Mouse (Mus musculus): ENCODE results near the gene Map4k2.
A peak's percentile ranks its signal among the peaks of the same experiment; 100 is the strongest.

Map4k2 gene

GRCm38 (mm10) chr19:6380411-6381166, 39.7 kb downstream of the Map4k2 start:
- no peak for DNase-seq (ENCODE audit: low spot score)

DNA sequence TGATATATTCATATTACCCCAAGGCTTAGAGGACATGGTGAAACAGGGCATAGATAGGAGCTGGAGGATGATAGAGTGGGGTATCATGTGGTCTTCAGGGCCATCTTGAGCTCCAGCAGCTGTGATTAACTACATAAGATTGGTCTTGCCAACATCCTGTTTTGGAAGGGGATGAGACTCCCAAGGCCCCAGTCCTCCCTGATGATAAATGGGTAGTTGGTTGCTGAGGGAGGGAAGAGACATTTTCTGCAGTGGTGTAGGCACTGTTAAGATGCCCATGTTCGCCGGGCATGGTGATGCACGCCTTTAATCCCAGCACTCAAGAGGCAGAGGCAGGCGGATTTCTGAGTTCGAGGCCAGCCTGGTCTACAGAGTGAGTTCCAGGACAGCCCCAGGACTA, 40.3 kb downstream of the Map4k2 start:
- DNase-seq (ENCODE audit: low spot score), result no peak

GRCm38 (mm10) chr19:6382323-6382924, 41.5 kb downstream of the Map4k2 start:
- no peak for DNase-seq (ENCODE audit: low spot score)

GRCm38 (mm10) chr19:6383470-6383869, 42.5 kb downstream of the Map4k2 start:
- no peak for DNase-seq (ENCODE audit: low spot score)

- peak; percentile 59 for DNase-seq (ENCODE audit: low spot score)
Measured at GRCm38 (mm10) chr19:6384128-6384527, 43.2 kb downstream of the Map4k2 start, which contains the start of gene Pygm. Gene Pygm, plus strand, starts transcription at chr19:6384399.

GRCm38 (mm10) chr19:6384954-6385353, 44.0 kb downstream of the Map4k2 start:
- no peak for DNase-seq (ENCODE audit: low spot score)

DNA sequence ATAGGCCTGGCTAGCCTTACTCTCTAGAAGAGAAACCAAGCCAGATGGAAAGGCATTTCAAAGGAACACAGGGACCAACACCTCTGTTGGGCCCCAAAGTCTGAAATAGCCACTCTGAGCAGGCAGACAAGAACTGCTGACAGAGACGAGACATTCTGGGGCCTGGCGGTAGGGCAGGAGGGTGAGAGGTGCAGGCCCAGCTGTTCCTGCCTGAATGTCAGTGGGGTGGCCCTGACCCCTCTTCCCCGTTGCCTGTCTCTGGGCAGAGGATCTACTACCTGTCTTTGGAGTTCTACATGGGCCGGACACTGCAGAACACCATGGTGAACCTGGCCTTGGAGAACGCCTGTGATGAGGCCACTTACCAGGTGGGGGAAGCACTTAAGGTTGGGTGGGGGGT, 44.5 kb downstream of the Map4k2 start:
- DNase-seq (ENCODE audit: low spot score), result no peak

GRCm38 (mm10) chr19:6385821-6386220, 44.9 kb downstream of the Map4k2 start:
- DNase-seq (ENCODE audit: low spot score), result no peak

DNA sequence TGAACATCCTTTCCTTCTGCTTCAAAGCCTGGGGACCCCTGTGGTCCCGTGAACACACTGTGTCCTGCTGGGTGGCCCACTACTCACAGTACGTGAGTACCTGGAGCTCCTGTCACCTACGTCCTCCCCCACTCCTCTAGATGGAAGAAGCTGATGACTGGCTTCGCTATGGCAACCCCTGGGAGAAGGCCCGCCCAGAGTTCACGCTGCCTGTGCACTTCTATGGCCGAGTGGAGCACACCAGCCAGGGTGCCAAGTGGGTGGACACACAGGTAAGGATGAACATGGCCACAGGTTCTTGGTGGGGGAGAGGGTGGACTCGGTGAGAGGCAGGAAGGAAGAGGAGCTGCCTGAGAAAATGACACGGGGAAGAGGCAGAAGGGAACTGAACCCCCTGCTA, 45.3 kb downstream of the Map4k2 start:
- no peak for DNase-seq (ENCODE audit: low spot score)

- DNase-seq (ENCODE audit: low spot score), result no peak
Measured at GRCm38 (mm10) chr19:6388006-6388405, 47.1 kb downstream of the Map4k2 start.

- no peak for DNase-seq (ENCODE audit: low spot score)
Measured at GRCm38 (mm10) chr19:6389803-6390202, 48.9 kb downstream of the Map4k2 start.

DNA sequence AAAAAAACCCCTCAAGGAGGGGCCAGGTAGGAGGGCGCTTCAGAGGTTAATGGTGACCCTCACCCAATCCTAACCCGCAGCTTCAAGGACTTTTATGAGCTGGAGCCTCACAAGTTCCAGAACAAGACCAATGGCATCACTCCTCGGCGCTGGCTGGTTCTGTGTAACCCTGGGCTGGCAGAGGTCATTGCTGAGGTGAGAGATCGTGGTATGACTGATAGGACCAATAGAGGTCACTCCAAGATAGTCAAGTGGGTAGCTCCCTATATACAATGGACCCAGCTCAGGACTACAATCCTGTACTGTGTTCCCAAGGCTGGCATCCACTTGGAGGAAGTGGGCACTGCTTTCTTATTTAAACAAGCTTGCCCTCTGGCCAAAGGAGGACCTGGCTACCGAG, 49.3 kb downstream of the Map4k2 start:
- DNase-seq (ENCODE audit: low spot score), result no peak

DNA sequence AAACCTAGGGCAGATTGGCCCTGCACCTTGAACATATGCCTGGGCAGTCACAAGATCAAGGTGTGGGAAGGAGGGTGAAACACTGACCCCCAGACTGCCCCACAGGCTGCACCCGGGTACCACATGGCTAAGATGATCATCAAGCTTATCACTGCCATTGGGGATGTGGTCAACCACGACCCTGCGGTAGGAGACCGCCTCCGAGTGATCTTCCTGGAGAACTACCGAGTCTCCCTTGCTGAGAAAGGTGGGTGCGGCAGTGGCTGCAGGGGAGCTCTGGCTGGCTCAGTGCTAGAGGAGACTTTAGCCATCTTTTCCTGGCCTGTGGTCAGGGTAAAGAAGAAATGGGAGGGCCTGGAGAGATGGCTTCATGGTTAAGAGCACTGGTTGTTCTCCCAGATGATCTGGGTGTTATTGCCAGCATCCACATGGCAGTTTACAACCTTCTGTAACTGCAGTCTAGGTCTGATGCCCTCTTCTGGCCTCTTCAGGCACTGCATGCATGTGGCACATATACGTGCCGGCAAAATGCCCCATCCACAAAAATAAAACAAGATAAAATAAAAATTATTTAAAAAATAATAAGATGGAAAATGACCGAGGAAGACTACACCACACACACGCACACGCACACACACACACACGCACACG, 51.9 kb downstream of the Map4k2 start:
- no peak for DNase-seq (ENCODE audit: low spot score)

DNA sequence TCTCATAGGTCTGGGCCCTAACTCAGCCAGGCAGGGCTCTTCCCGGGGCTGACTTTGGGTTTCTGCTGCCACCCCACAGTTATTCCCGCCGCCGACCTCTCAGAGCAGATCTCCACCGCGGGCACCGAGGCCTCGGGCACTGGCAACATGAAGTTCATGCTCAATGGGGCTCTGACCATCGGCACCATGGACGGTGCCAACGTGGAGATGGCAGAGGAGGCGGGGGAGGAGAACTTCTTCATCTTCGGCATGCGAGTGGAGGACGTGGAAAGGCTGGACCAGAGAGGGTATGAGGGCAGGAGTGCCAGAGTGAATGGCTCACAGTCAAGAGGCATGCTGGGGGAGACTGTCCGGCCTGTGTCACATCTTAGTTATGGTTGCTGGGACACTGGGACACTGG, 52.7 kb downstream of the Map4k2 start:
- DNase-seq (ENCODE audit: low spot score), result no peak

GRCm38 (mm10) chr19:6396237-6396636, 55.3 kb downstream of the Map4k2 start:
- no peak for DNase-seq (ENCODE audit: low spot score)

GRCm38 (mm10) chr19:6397582-6398249, 56.8 kb downstream of the Map4k2 start:
- DNase-seq (ENCODE audit: low spot score), result no peak

DNA sequence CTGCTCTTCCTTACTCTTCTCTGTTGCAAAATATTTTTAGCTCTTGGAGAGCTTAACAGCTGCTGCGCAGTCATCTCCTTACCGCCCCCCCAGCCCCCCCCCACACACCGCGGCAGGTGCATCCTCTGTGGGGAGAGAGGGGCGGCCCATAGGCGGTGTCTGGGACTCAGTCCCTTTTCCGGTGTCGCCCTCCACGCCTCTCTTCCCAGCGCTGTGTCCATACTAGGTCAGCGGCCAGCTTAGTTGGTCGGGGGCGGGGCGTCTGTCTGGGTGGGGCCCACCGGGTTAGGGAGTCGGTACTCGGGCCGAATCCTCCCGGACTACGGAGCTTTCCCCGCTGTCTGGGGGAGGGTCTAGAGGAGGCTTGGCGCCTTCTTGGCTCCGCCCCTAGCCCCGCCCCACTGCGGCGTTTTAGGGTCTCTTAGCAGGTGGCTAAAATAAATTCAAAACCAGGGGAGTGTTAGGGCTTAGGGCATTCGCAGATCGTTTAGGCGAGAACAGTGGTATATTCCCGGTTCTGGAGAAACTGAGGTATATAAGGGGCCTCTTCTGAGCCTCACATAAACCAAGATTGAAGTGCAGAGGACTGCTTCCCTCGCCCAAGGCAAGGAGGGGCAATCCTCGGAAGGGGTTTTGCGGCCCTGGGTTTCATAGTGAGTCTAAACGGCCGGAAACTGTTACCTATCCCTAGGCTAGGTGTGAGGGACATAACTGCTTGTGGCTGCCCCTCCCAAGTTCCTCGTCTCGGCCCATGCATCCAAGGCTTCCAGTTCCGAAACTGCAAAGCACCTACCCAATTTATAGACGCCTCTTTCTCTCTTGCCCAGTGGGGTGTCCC, 57.7 kb downstream of the Map4k2 start:
- no peak for DNase-seq (ENCODE audit: low spot score)

DNA sequence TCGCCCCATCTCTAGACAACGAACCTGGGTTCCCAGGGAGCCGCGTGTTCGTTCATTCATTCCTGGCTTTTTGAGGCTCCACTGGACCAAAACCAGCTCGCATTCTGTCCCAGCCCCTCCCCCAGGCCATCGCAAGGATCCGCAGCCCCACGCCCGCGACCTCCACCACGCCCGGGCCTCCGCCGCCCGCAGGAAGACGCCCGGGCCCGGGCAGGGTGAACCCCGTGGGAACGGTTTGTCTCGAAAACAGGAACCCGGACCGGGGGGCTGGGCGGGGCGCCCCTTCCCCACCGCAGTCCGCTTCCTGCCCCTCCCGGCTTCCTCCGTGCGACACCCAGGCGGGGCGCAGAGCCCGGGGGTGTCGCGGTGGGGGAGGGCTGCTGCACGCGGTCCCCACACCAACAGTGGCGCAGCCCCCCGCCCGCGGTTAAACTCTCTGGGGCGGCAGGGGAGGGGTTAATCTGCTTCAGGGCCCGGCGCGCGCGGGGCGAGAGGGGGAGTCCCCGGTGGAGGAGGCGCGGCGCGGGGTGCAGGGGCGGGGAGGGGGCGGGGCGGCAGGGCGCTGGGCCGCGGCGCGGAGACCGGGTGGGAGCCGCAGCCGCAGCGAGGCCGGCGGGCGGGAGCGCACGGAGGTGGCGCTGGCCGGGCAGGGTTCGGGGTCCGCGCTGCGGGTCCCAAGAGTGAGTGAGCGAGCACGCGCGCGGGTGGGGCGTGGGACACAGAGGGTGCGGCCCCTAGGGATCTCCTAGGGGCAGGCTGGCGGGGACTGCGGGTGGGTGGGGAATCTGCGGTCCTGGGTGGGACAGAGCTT, 58.6 kb downstream of the Map4k2 start, which contains the start of gene Rasgrp2:
Gene Rasgrp2 (plus strand): TSS at position 56 of the 811 bp plus-strand sequence.
- DNase-seq (ENCODE audit: low spot score), result no peak

DNA sequence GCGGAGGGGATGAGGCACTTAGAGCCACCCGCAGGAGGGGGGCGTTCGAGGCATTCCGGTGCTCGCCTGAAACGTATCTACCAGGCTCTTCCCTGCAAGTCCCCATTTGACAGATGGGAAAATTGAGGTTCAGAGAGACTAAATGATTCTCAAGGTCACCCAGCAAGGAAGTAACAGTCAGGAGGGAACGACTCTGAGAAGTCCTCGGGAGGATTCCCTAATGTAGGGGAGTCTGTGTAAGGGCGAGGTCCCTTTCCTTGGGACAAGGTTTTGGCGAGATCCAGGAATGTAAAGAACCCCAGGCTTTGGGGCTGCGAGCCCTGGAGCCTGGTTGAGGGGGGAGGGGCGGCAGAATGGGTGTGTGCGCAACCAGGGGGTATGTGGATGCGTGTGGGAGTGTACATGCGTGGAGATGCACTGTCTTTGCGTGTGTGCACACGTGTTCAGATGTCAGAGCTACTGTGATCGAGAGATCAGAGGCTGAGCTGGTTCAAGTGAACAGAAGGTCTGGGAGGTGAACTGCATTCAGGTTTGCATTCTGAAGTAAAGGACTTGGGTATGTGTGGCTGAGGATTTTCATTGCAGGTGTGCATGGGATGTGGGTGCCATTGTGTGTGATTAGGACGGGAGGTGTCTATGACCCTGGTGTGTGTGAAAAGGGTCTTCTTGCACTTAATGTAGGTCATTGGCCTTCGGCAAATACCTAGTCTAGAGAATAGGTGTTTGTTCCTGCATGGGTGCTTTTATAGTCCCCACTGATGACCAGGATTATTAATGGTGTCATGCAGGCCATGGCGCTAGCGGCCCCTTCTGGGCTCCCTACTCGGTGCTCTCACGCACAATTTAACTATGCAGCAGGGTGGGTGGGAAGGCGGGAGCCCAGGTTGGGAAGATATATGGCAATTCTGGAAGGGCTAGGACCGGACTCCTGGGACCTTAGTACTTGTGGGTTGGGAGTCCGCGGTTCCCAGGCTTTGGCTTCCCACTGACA, 59.5 kb downstream of the Map4k2 start:
- DNase-seq (ENCODE audit: low spot score), result no peak

Measured in ovary, postnatal 10 days (tissue).